Mouse (Mus musculus): Measurements from ENCODE around the gene Rad54l2. TPM values are rescaled to one million over a fixed set of nuclear protein-coding genes. Genes with fewer than 3 reads are reported as not detected.

Gene Rad54l2
- polyA plus RNA-seq, 1 experiment from 2014 or later = 8.8 TPM

- no peak overlapping the region for H3K4me3 ChIP-seq
- WGBS = 32% methylated on average over 8 of the region's 8 CpGs
- H3K4me2 ChIP-seq = 0 out of 2 replicates have a peak overlapping the region, but pooled peaks have one; percentile 4
- H3K4me1 ChIP-seq = peaks cover 20% of the 10 kb centered on the region
- no peak overlapping the region for H3K27ac ChIP-seq
- ATAC-seq = peak; percentile 60
- H3K9ac ChIP-seq = no peak overlapping the region
- H3K27me3 ChIP-seq = no peaks in the 10 kb centered on the region
- H3K36me3 ChIP-seq (ENCODE audit: poor library complexity, severe bottlenecking) = peaks cover under 1% of the 10 kb centered on the region; the same call in 1 of the 2 replicates
- no peaks in the 10 kb centered on the region for H3K9me3 ChIP-seq (replicated peaks)
These were observed 101.9 kb downstream of the Rad54l2 start for GRCm38 (mm10) chr9:106686983-106687650.

- H3K4me3 ChIP-seq = peak within 1 kb of the TSS; percentile 89
- H3K9ac ChIP-seq = peak within 1 kb of the TSS; percentile 82
- no peaks in the 10 kb centered on the region for H3K9me3 ChIP-seq (replicated peaks)
- H3K27ac ChIP-seq = 0 out of 2 replicates have a peak within 1 kb of the TSS, but pooled peaks have one; percentile 6
- H3K4me1 ChIP-seq = peaks cover 20% of the 10 kb centered on the region
- peaks cover 10% of the 10 kb centered on the region; the same call in 1 of the 2 replicates for H3K36me3 ChIP-seq (ENCODE audit: poor library complexity, severe bottlenecking)
- ATAC-seq = peak; percentile 88
- no peaks in the 10 kb centered on the region for H3K27me3 ChIP-seq
- under 1% methylated on average over 85 of the region's 86 CpGs for WGBS
- H3K4me2 ChIP-seq = peak within 1 kb of the TSS; percentile 94
These were observed 103.5 kb downstream of the Rad54l2 start, which contains the start of gene Tex264 for GRCm38 (mm10) chr9:106685249-106686101. Gene Tex264 (minus strand): TSS chr9:106685927.

- ATAC-seq = 0 out of 2 replicates have a peak, but pooled peaks have one; percentile 4
- 7% methylated on average over 11 of the region's 14 CpGs for WGBS
- Histone ChIP-seq H3K4me1 (peaks cover 20% of the 10 kb centered on the region), H3K4me3 (peak overlapping the region; percentile 89), H3K9me3 (replicated peaks) (no peaks in the 10 kb centered on the region), H3K27ac (no peak overlapping the region), H3K9ac (peak overlapping the region; percentile 82), H3K27me3 (no peaks in the 10 kb centered on the region), H3K4me2 (peak overlapping the region; percentile 94), H3K36me3 (ENCODE audit: poor library complexity, severe bottlenecking) (peaks cover 16% of the 10 kb centered on the region; the same call in 1 of the 2 replicates)
These were observed 104.1 kb downstream of the Rad54l2 start for GRCm38 (mm10) chr9:106684918-106685248.

GRCm38 (mm10) chr9:106684093-106684872, 104.7 kb downstream of the Rad54l2 start:
- no peaks in the 10 kb centered on the region for H3K9me3 ChIP-seq (replicated peaks)
- H3K36me3 ChIP-seq (ENCODE audit: poor library complexity, severe bottlenecking) = peaks cover 22% of the 10 kb centered on the region
- no peak for ATAC-seq
- peak overlapping the region; percentile 94 for H3K4me2 ChIP-seq
- H3K4me3 ChIP-seq = peak overlapping the region; percentile 89
- peak overlapping the region; percentile 82 for H3K9ac ChIP-seq
- no peak overlapping the region for H3K27ac ChIP-seq
- 81% methylated on average over 6 of the region's 6 CpGs for WGBS
- H3K4me1 ChIP-seq = peaks cover 20% of the 10 kb centered on the region
- H3K27me3 ChIP-seq = no peaks in the 10 kb centered on the region

GRCm38 (mm10) chr9:106681026-106681425, 108.0 kb downstream of the Rad54l2 start:
- no peak for ATAC-seq
- Histone ChIP-seq H3K9me3 (replicated peaks) (no peaks in the 10 kb centered on the region), H3K4me1 (peaks cover 11% of the 10 kb centered on the region), H3K27ac (no peak overlapping the region), H3K36me3 (ENCODE audit: poor library complexity, severe bottlenecking) (peaks cover 35% of the 10 kb centered on the region), H3K27me3 (no peaks in the 10 kb centered on the region), H3K4me2 (no peak overlapping the region), H3K9ac (no peak overlapping the region), H3K4me3 (no peak overlapping the region)
- WGBS = 89% methylated on average over 9 of the region's 9 CpGs

- 81% methylated on average over 4 of the region's 4 CpGs for WGBS
- no peaks in the 10 kb centered on the region for H3K9me3 ChIP-seq (replicated peaks)
- no peak overlapping the region for H3K27ac ChIP-seq
- H3K36me3 ChIP-seq (ENCODE audit: poor library complexity, severe bottlenecking) = peaks cover 39% of the 10 kb centered on the region
- H3K27me3 ChIP-seq = no peaks in the 10 kb centered on the region
- peak overlapping the region; percentile 16; the same call in 1 of the 2 replicates for H3K9ac ChIP-seq
- H3K4me2 ChIP-seq = no peak overlapping the region
- no peaks in the 10 kb centered on the region for H3K4me1 ChIP-seq
- no peak overlapping the region for H3K4me3 ChIP-seq
- no peak for ATAC-seq
These were observed 110.8 kb downstream of the Rad54l2 start for GRCm38 (mm10) chr9:106678242-106678641.

- WGBS = 91% methylated on average over 5 of the region's 5 CpGs
- Histone ChIP-seq H3K4me1 (no peaks in the 10 kb centered on the region), H3K27ac (no peak overlapping the region), H3K9me3 (replicated peaks) (no peaks in the 10 kb centered on the region), H3K9ac (no peak overlapping the region), H3K4me3 (no peak overlapping the region), H3K4me2 (no peak overlapping the region), H3K27me3 (no peaks in the 10 kb centered on the region), H3K36me3 (ENCODE audit: poor library complexity, severe bottlenecking) (peaks cover 44% of the 10 kb centered on the region)
- no peak for ATAC-seq
These were observed 111.3 kb downstream of the Rad54l2 start for GRCm38 (mm10) chr9:106677702-106678101.

GRCm38 (mm10) chr9:106676571-106676970, 112.4 kb downstream of the Rad54l2 start:
- H3K36me3 ChIP-seq (ENCODE audit: poor library complexity, severe bottlenecking) = peaks cover 44% of the 10 kb centered on the region
- H3K9ac ChIP-seq = no peak overlapping the region
- H3K4me2 ChIP-seq = no peak overlapping the region
- H3K27me3 ChIP-seq = no peaks in the 10 kb centered on the region
- ATAC-seq = no peak
- H3K27ac ChIP-seq = no peak overlapping the region
- 75% methylated on average over 4 of the region's 4 CpGs for WGBS
- no peaks in the 10 kb centered on the region for H3K9me3 ChIP-seq (replicated peaks)
- H3K4me1 ChIP-seq = no peaks in the 10 kb centered on the region
- no peak overlapping the region for H3K4me3 ChIP-seq

- H3K4me1 ChIP-seq = no peaks in the 10 kb centered on the region
- H3K9ac ChIP-seq = no peak overlapping the region
- H3K4me3 ChIP-seq = no peak overlapping the region
- H3K9me3 ChIP-seq (replicated peaks) = no peaks in the 10 kb centered on the region
- H3K27me3 ChIP-seq = no peaks in the 10 kb centered on the region
- peaks cover 49% of the 10 kb centered on the region for H3K36me3 ChIP-seq (ENCODE audit: poor library complexity, severe bottlenecking)
- 80% methylated on average over 9 of the region's 9 CpGs for WGBS
- H3K4me2 ChIP-seq = no peak overlapping the region
- ATAC-seq = peak; percentile 21; the same call in 1 of the 2 replicates
- no peak overlapping the region for H3K27ac ChIP-seq
These were observed 113.0 kb downstream of the Rad54l2 start for GRCm38 (mm10) chr9:106675965-106676364.

GRCm38 (mm10) chr9:106675480-106675879, 113.5 kb downstream of the Rad54l2 start:
- 0% methylated on average over 1 of the region's 1 CpGs for WGBS

GRCm38 (mm10) chr9:106673860-106674259, 115.1 kb downstream of the Rad54l2 start:
- no peak for ATAC-seq
- no peak overlapping the region for H3K4me2 ChIP-seq
- no peaks in the 10 kb centered on the region for H3K9me3 ChIP-seq (replicated peaks)
- H3K4me1 ChIP-seq = no peaks in the 10 kb centered on the region
- H3K9ac ChIP-seq = no peak overlapping the region
- peaks cover 41% of the 10 kb centered on the region for H3K36me3 ChIP-seq (ENCODE audit: poor library complexity, severe bottlenecking)
- H3K27me3 ChIP-seq = no peaks in the 10 kb centered on the region
- WGBS = 72% methylated on average over 2 of the region's 2 CpGs
- H3K27ac ChIP-seq = peak overlapping the region; percentile 12; the same call in 1 of the 2 replicates
- H3K4me3 ChIP-seq = no peak overlapping the region

More at GRCm38 (mm10) chr9:106675480-106675879, 113.5 kb downstream of the Rad54l2 start:
- H3K4me2 ChIP-seq = no peak overlapping the region
- H3K9me3 ChIP-seq (replicated peaks) = no peaks in the 10 kb centered on the region
- no peak overlapping the region for H3K27ac ChIP-seq
- H3K4me3 ChIP-seq = no peak overlapping the region
- H3K36me3 ChIP-seq (ENCODE audit: poor library complexity, severe bottlenecking) = peaks cover 49% of the 10 kb centered on the region
- no peaks in the 10 kb centered on the region for H3K4me1 ChIP-seq
- H3K27me3 ChIP-seq = no peaks in the 10 kb centered on the region
- H3K9ac ChIP-seq = no peak overlapping the region
- peak; percentile 75 for ATAC-seq
